Mouse (Mus musculus): ENCODE data around the gene 4930524J08Rik. TPM values are rescaled to one million over a fixed set of nuclear protein-coding genes. Genes with fewer than 3 reads are reported as not detected.
A peak's percentile ranks its signal among the peaks of the same experiment; 100 is the strongest.

Gene 4930524J08Rik
- 1 to 10 TPM; 1.6 to 1.7 TPM for total RNA-seq (2021)

DNA sequence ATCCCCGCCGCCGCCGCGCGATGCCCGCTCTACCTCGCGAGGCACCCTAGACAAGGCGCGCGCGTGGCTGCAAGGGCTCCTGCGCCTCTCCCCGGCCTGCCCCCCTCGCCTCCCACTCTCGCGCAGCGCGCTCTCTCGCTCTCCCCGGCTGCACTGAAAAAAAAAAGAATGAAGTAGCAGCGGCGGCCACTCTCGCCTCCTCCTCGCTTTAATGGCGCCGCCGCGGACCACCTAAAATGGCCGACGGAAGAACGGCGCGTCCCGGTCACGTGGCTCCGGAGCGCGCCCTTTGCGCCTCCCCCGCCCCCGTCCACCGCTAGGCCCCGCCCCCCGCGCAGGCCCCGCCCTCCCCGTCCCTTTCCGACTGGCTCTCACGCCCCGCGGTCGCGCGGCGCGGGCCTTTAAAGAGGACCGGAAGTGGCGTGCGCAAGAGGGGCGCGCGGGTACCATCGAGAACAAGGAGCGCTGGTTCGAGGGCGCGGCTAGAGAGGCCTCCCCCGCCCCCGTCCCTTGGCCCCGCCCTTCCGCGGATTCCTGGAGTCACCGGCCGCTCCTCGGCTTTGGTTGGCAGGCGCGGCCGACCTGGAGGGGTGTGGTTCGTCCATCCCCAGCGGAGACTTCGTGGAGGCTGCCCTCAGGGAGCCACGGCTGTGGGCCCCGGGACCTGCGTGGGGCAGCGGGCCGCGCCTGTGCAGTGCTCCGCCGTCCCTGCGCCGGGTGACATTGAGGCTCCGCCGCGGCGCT lies at the start of gene 4930524J08Rik, which contains the start of gene Hnrnpd:
TSS of gene 4930524J08Rik (plus strand) at position 363 of the 744 bp plus-strand sequence.
TSS of gene Hnrnpd (minus strand) at position 240 of the 744 bp plus-strand sequence.
- intact Hi-C loops (cut with DNase I): loop anchor here (1.0 to 10.0 kb wide), 4 partner anchors 59 to 744 kb away; partner anchors contain the start of gene Sec31a
- DNase-seq: peak; percentile 94 to 95

- intact Hi-C loops (cut with DNase I): no loop called here
- DNase-seq: no peak
Measured at GRCm38 (mm10) chr5:99931910-99932309, 47.0 kb upstream of the 4930524J08Rik start.

- no peak for DNase-seq
- intact Hi-C loops (cut with DNase I): no loop called here
Measured at GRCm38 (mm10) chr5:99939440-99939839, 39.4 kb upstream of the 4930524J08Rik start.

DNA sequence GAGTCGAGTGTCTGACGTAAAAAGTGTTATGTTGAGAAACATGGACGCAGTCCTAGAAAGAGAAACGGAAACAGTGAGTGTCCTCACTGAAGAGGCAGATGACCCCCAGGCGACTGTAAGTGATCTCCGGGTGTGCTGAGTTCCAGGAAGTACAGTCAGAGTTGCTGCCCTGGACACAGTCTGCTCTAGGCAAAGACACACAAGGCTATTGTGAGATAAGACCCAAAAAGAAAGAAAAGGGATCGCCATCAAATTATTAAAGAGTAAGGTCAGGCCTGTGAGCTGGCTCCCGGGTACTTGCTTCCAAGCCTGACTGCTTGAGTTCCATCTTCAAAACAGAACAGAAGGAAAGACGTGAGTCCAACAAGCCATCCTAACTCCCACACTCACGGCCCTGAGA lies 37.6 kb upstream of the 4930524J08Rik start:
- intact Hi-C loops (cut with DNase I): no loop called here
- DNase-seq: no peak

DNA sequence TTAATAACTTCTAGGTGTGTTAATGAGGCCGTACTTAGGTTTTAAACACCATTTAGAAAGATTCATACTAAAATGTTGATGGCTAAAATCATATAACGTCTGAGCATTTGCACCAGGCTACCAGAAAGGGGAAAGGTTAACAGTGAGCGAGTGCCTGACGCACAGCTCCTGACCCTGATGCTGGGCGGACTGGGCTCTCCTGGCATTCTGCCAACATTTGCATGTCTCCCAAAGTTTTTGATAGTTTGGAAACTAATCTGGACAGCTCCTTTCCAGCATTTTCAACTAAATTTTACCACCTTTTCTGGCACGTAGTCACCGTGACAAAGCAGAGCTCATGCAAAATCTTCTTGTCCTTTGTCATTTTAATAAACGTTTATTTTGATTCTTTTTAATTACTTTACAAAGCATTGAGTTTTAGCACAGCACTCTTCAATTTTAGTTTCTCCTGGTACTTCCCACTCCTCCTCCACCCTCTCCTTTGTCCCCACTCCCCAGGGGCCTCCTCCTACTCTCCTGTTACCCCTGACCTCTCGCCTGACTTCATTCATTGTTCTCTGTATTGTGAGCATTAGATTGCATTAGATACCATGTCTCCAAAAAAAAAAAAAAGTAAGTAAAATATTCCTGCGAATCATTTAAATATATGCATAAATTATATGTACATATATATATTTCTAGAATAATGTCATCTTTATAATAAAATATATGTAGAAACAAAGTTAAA lies 36.9 kb upstream of the 4930524J08Rik start:
- peak in 1 of 2 experiments; percentile 11 for DNase-seq
- intact Hi-C loops (cut with DNase I): no loop called here

DNA sequence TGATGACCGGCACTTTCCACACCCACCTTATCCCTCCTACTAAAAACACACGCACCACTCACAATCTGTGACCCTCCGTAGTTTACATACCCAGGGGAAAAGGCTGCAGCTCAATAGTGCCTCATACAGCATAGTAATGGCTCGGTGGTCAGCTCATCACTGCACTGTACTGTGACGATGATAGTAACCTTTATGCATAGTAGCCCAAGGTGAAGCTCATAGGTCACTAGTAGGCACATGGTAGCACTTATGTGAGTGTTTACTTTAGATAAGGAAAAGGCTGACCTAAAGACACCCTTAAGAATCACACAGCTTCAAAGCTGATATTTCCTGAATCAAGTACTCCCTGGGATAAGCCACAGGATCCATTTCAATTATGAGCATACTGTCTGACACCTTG lies 26.3 kb upstream of the 4930524J08Rik start:
- intact Hi-C loops (cut with DNase I): no loop called here
- no peak for DNase-seq

DNA sequence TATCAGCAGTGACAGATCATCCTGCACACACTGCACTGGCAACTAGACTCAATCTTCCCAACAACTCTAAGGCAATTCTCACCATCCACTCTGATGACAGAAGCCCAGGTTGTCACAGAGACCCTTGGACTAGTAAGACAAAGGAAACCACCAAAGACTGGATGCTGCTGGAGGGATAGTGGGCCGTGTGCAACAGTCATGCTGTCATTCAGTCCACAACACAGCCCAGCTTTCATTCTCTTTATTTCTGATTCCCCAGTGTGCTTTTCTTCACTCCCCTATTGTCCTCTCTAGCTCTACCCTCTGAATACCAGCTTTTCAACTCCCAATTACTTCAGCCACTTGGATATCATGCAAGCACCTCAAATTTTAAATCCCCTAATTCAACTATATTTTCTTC lies 25.0 kb upstream of the 4930524J08Rik start:
- intact Hi-C loops (cut with DNase I): no loop called here
- DNase-seq: no peak

DNA sequence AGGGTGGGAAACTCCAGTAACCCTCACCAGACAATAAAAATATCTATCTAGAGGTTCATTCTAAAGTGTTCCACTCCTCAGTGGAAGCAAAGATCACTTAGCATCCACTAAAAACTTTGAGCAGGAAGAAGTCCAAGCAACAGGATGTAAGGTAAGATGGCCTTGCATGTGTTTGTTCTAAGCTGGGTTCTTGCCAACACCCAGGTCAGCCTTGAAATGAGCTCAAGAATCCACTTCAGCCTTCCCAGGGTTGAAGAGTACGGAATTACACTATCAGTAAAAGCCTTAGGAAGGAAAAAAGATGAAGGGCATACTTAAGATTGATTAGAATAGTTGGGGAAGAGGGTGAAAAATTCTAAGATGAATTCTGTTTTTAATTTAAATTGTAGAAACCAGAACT lies 20.2 kb upstream of the 4930524J08Rik start:
- no peak for DNase-seq
- intact Hi-C loops (cut with DNase I): no loop called here

DNA sequence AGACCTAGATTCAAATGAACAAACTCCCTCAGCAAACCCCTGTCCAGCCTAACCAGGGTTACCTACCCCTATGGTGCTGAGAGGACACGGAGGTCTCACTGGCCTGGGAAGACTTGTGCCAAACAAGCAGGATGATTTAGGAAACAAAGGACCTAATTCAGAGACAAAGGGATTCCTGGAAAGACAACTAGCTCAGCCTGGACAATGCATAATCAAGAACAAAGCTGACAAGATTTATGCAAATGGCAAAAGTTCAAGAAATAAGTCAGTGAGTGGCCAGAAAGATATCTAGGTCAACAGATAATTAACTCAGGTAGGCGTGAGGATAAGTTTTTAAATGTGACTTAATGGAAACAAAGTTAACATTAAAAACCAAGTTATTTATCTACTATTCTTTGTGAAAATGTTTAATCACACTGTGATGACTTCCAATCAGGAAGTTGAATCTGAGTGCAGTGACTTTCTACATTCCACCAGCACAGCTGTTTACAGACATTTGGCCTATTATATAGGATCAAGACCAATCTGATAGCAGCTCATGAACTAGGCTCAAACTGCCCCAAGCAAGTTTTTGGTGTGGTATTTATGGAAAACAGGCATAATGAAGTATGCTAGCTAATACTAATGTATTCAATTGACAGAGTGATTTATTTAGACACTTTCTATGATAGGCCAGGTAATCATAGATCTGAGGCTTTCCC lies 19.5 kb upstream of the 4930524J08Rik start:
- intact Hi-C loops (cut with DNase I): no loop called here
- DNase-seq: no peak

DNA sequence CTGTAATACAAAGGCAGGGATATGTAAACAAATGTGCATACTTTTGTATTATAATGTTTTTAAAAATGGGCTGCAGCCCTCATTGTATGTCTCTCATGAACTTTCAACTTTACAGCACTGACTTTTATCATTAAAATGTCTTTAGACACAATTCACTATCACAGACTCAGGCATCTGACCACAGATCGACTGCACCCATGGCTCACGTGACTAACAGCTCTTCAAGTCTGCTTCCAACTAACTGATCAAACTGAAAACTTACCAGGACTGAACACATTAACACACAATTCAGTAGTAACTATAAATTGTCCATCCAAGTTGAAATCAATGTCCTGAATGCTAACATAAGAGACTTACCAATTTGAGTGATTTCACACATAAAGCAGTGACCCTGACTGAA lies 18.9 kb upstream of the 4930524J08Rik start:
- no peak for DNase-seq
- intact Hi-C loops (cut with DNase I): no loop called here

- peak; percentile 28 for DNase-seq
- intact Hi-C loops (cut with DNase I): loop anchor here (10.0 kb wide), 3 partner anchors 441 to 739 kb away; partner anchors contain the start of gene Sec31a
Measured at GRCm38 (mm10) chr5:99973941-99974340, 4.9 kb upstream of the 4930524J08Rik start.

GRCm38 (mm10) chr5:99975061-99975460 lies 3.8 kb upstream of the 4930524J08Rik start:
- DNase-seq: no peak
- intact Hi-C loops (cut with DNase I): loop anchor here (10.0 kb wide), 3 partner anchors 440 to 740 kb away; partner anchors contain the start of gene Sec31a

DNA sequence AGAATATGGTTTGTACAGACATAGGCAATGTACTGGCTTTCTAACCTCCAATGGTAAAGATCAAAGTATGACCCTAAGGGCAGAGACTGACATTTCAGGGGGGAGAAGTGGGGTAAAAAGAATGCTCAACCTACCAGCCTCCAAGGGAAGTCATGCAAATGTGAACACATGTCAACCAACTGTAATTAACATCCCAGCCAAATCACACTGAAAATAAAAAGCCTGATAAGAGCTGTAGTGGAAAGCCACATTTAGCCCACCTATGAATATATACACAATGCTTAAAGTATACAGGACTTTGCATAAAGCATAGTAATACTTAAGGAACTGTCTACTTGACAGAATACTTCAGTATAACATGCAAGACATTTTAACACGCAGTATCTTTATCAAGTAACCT lies 3.1 kb upstream of the 4930524J08Rik start:
- DNase-seq: no peak
- intact Hi-C loops (cut with DNase I): loop anchor here (10.0 kb wide), 3 partner anchors 439 to 741 kb away; partner anchors contain the start of gene Sec31a

DNA sequence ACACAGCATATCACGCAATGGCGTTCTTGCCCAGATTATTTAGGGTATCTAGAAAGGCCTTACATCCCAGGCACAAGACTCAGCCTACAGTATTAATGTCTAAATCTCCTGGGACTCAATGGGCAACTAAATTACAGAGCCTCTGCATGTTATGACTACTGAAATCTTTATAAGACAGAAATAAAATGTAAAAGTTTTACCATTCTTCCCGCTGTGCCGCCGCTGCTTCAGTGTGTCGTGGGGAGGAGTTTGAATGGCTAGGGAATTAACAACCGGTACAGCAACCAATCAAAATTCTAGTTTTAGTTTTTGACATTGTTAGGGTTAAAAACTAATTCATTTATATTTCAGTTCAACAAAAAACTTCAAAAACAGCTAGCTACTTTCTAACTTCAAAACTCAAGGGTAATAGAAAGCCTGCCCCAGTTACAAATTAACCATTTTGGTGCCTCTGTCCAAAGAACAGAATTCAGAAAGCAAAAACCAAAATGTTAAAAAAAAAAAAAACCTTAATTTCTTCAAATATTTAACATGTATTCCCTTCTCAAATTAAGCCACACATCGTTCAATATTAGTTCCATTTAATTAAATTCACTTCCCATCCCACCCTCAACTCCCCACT lies 2.4 kb upstream of the 4930524J08Rik start:
- intact Hi-C loops (cut with DNase I): loop anchor here (10.0 kb wide), 3 partner anchors 438 to 742 kb away; partner anchors contain the start of gene Sec31a
- peak; percentile 13 to 26 for DNase-seq

DNA sequence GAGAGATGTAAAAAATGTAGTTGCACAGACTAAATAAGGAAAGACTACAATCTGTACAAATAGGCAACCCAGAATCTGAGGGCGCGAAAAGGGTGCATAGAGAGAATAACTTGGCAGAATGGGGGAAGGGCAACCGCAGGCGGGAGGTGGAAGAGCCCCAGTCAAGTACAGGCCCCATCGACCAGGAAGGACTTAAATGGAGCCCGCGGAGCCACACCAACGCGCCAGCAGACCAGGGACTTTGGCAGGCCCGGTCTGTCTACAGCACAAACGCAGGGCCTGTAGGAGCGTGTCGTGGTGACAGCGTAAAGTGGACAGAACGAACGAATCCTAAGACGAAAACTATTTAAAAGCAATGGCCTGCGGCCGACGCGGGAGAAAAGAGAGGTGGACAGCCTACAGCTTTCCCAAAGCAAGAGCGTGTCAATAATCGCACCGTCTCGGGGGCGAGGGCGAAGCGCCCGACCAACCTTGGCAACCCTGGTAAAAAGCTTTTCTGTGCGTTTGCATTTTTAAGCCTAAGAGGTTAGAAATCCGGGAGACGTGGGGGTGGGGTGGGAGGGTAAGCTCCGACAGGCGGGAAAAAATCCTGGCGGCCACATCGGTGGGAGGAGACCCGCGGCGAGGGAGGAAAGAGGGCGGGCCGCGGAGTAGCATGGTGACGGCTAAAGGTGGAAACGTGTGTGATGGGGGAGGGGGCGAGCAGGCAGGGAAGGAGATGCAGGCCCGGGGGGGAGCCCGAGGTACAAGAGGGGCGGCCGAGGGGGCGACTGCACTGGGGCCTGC lies 1.2 kb upstream of the 4930524J08Rik start:
- peak; percentile 87 to 88 for DNase-seq
- intact Hi-C loops (cut with DNase I): loop anchor here (10.0 kb wide), 3 partner anchors 437 to 743 kb away; partner anchors contain the start of gene Sec31a

GRCm38 (mm10) chr5:99983452-99984061 lies 4.7 kb downstream of the 4930524J08Rik start:
- no peak for DNase-seq
- intact Hi-C loops (cut with DNase I): no loop called here

DNA sequence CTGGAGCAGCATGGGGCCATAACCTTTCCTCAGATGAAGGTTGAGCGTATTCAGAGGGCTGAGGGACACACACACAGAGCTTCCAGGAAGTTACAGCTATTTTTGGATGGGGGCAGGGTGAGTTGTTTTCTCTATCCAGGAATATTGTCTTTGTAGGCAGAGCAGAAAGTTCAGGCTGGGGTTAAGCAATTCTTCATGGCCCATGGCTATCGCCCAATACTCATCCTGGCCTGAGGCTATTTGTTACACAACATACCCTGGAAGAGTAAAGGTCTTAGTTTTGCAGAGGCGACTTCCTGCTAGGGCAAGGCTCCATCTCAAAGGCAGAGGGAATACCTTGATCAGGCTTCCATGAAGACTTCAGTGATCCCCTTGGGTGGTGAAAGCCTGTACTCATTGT lies 15.3 kb downstream of the 4930524J08Rik start:
- intact Hi-C loops (cut with DNase I): no loop called here

GRCm38 (mm10) chr5:99994680-99995079 lies 15.8 kb downstream of the 4930524J08Rik start:
- DNase-seq: no peak
- intact Hi-C loops (cut with DNase I): no loop called here

More for the DNA sequence above, 15.3 kb downstream of the 4930524J08Rik start:
- no peak for DNase-seq

DNA sequence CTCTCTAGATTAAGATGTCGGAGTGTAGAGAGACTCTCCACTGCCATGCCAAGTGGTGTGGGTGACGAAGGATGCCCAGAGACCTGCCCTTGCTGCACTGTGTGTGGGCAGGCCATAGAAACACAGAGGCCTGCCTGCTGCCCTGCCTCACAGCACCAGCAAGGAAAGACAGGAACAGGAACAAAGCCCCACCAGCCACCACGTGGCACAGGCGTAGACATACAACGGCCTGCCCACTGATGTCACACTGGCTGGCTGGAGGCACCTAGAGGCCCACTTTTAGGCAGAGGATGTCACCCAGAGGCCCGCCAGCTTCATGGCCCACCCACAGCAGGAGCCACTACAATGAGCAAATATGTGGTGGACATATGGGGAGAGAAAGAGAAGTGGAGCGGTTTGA lies 21.2 kb downstream of the 4930524J08Rik start:
- intact Hi-C loops (cut with DNase I): no loop called here
- DNase-seq: no peak

All from heart, postnatal 10 days (tissue).